Mouse (Mus musculus) neural tube, embryonic 13.5 days (tissue): ENCODE data around the gene Olfr51. TPM values are rescaled to one million over a fixed set of nuclear protein-coding genes. Genes with fewer than 3 reads are reported as not detected.
"Not testable (repeated sequence)": the region's sequence is repeated elsewhere in the genome, so short reads cannot be mapped to it uniquely, and the experiment has no call there.

Experiments used
- ATAC-seq: fragments of 200-750 bp; cut with Nextera tagmentation; 2 replicates; pipeline ENCODE4 v1.8.0; 2017; ENCODE audit warnings: low read depth, mild to moderate bottlenecking, moderate TSS enrichment, moderate library complexity
- H3K27ac ChIP-seq: fragments of 300-500 bp; sonication (generic); replicated peaks from 2 replicates; pipeline ENCODE4 v1.5.1; 2015; ENCODE audit warnings: moderate library complexity, mild to moderate bottlenecking, inconsistent platforms
- H3K27me3 ChIP-seq: fragments of 300-500 bp; sonication (generic); 2 replicates; pipeline ENCODE4 v1.6.1; 2015; ENCODE audit warnings: mild to moderate bottlenecking, inconsistent platforms
- H3K36me3 ChIP-seq: fragments of 300-500 bp; sonication (generic); 2 replicates; pipeline ENCODE4 v1.6.1; 2015; ENCODE audit warnings: mild to moderate bottlenecking, inconsistent platforms
- H3K4me1 ChIP-seq: fragments of 300-500 bp; sonication (generic); replicated peaks from 2 replicates; pipeline ENCODE4 v1.6.1; 2015; ENCODE audit warnings: inconsistent platforms
- H3K4me2 ChIP-seq: fragments of 300-500 bp; sonication (generic); 2 replicates; pipeline ENCODE4 v1.6.1; 2015; ENCODE audit warnings: inconsistent platforms, mild to moderate bottlenecking, moderate library complexity
- H3K4me3 ChIP-seq: fragments of 300-500 bp; sonication (generic); 2 replicates; pipeline ENCODE4 v1.5.1; 2015; ENCODE audit warnings: mild to moderate bottlenecking, inconsistent platforms
- H3K9ac ChIP-seq: fragments of 300-500 bp; sonication (generic); 2 replicates; pipeline ENCODE4 v1.6.1; 2015; ENCODE audit warnings: moderate library complexity, mild to moderate bottlenecking, inconsistent platforms
- H3K9me3 ChIP-seq: fragments of 300-500 bp; sonication (generic); 2 replicates; pipeline ENCODE4 v1.6.1; 2016; ENCODE audit warnings: inconsistent platforms
- WGBS: fragments of 180-500 bp; shearing (Covaris S2); methylation state at CpG from one replicate; pipeline ENCODE4 v1.1.7; 2015; 5-methylcytosine and 5-hydroxymethylcytosine counted together
- polyA plus RNA-seq: library from polyadenylated mRNA; unstranded; fragments of >200 nt; fragmentation: Nextera tagmentation; extraction: Ambion mirVana; gene quantifications from 2 replicates; pipeline ENCODE4 v1.2.1, GENCODE M21; 2015

Gene Olfr51
- polyA plus RNA-seq: not detected in 2 replicates

DNA sequence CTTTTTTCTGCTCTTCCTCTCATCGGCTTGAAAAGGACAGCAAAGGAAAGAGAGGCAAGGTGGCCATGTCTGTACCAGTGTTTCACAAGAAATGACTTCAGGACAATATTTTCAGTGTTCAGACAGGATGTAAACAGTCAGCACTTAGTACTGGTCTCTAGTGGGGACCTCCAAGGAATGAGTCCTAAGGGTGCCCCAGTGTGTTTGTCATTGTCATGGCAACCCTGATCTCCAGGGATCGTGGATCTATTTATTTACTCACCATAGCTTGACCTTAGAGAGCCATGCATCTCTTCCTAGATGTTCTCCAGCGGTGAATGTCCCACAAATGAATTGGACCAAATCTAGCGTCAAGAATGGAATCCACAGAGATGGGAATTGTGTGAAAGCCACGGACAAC lies at the start of gene Olfr51:
Gene Olfr51 (plus strand): TSS at position 301 of the 400 bp plus-strand sequence.
- Histone ChIP-seq H3K9me3 (no peaks in the 10 kb centered on the region), H3K4me1 (no peaks in the 10 kb centered on the region), H3K27me3 (no peaks in the 10 kb centered on the region), H3K4me3 (no peak within 1 kb of the TSS), H3K27ac (no peak within 1 kb of the TSS), H3K36me3 (no peaks in the 10 kb centered on the region), H3K9ac (no peak within 1 kb of the TSS), H3K4me2 (no peak within 1 kb of the TSS)
- WGBS: 86% methylated on average over 5 of the region's 5 CpGs
- ATAC-seq: no peak

DNA sequence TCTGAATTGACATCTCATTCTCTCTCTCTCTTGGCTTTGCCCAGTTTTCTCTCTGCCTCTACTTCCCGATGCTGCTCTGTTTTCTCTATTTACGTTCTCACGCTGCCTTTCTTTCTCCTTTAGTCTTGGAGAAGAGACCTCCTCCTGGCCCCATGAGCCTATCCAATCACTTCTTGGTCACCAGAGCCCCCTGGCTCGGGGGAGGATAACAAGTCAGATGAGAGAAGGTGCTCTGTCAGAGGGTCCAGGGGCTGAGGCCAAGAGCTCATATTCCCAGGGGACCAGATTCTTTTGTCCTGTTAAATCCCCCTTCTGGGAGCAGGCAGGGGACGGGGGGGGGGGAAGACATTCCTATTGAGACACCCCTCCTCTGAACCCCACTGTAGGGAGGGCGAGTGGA lies 49.7 kb upstream of the Olfr51 start, which contains the start of gene Prop1:
Gene Prop1 (minus strand): TSS at position 101 of the 400 bp plus-strand sequence.
- H3K9me3 ChIP-seq: no peaks in the 10 kb centered on the region
- WGBS: 65% methylated on average over 6 of the region's 6 CpGs
- no peak within 1 kb of the TSS for H3K4me2 ChIP-seq
- no peaks in the 10 kb centered on the region for H3K36me3 ChIP-seq
- no peak for ATAC-seq
- no peak within 1 kb of the TSS for H3K4me3 ChIP-seq
- no peaks in the 10 kb centered on the region for H3K4me1 ChIP-seq
- no peak within 1 kb of the TSS for H3K9ac ChIP-seq
- no peaks in the 10 kb centered on the region for H3K27me3 ChIP-seq
- H3K27ac ChIP-seq: no peak within 1 kb of the TSS

DNA sequence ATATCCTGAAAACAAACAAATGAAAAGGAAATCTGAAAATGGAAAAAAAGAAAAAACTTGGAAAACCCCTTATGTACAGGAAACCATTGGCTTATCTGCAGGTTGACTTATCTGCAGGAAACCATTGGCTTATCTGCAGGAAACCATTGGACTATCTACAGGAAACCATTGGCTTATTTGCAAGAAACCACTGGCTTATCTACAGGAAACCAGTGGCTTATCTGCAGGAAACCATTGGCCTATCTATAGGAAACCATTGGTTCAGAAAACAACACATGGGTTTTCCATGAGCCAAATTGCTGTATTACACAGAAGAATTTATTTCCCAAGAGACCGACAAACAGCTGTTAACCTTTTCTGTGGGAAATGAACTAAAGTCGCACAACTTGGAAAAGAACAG lies 38.5 kb upstream of the Olfr51 start:
- no peaks in the 10 kb centered on the region for H3K36me3 ChIP-seq
- H3K4me2 ChIP-seq: no peak overlapping the region
- H3K27me3 ChIP-seq: no peaks in the 10 kb centered on the region
- WGBS: 88% methylated on average over 2 of the region's 2 CpGs
- H3K9ac ChIP-seq: no peak overlapping the region
- H3K4me3 ChIP-seq: no peak overlapping the region
- ATAC-seq: no peak
- no peaks in the 10 kb centered on the region for H3K9me3 ChIP-seq
- no peak overlapping the region for H3K27ac ChIP-seq
- H3K4me1 ChIP-seq: no peaks in the 10 kb centered on the region

DNA sequence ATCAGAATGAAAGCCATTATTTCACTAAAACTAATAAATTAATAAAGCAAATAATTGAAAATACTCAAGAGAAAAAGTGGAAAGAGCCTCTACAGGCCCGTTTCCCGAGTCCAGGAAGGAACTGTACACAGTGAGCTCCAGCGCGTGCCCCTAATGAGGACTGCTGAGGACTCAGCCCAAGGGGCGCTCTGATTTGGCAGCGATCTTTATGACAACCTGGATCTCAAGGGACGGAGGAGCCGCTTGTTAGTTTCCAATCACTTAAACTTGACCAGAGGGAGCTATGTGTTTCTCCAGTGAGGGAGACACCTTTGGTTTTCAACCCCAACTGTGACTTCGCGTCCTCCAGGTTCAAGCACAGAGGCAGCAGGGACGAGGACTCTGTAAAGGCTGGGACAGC lies 37.2 kb upstream of the Olfr51 start, which contains the start of gene Olfr1378:
Gene Olfr1378 (plus strand): TSS at position 301 of the 400 bp plus-strand sequence.
- 86% methylated on average over 11 of the region's 11 CpGs for WGBS
- no peak within 1 kb of the TSS for H3K4me3 ChIP-seq
- H3K9ac ChIP-seq: no peak within 1 kb of the TSS
- no peaks in the 10 kb centered on the region for H3K9me3 ChIP-seq
- no peak within 1 kb of the TSS for H3K4me2 ChIP-seq
- ATAC-seq: no peak
- H3K27me3 ChIP-seq: no peaks in the 10 kb centered on the region
- no peaks in the 10 kb centered on the region for H3K36me3 ChIP-seq
- H3K27ac ChIP-seq: no peak within 1 kb of the TSS
- H3K4me1 ChIP-seq: no peaks in the 10 kb centered on the region

DNA sequence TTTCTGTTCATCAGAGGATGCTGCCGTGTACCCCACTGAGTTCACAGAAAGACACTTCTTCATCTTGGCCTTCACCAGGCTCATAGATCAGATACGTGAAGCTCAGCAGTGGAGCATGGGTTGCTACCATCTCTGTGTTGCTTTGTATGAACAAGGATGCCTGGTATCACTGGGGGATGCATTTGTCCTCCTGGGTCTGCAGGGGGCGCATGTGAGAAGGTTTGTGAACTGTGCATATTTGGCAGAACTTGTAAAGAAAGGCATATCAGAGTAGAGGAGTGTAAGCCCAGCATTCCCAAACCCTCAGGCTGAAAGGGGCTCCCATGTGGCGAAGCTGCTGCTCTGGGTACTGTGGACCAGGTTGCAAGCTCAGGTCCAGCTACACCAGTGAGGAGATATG lies 26.2 kb upstream of the Olfr51 start:
- no peaks in the 10 kb centered on the region for H3K9me3 ChIP-seq
- ATAC-seq: no peak
- H3K4me1 ChIP-seq: no peaks in the 10 kb centered on the region
- no peaks in the 10 kb centered on the region for H3K27me3 ChIP-seq
- no peak overlapping the region for H3K27ac ChIP-seq
- WGBS: 69% methylated on average over 4 of the region's 4 CpGs
- no peak overlapping the region for H3K4me3 ChIP-seq
- H3K36me3 ChIP-seq: no peaks in the 10 kb centered on the region
- no peak overlapping the region for H3K4me2 ChIP-seq
- H3K9ac ChIP-seq: no peak overlapping the region

DNA sequence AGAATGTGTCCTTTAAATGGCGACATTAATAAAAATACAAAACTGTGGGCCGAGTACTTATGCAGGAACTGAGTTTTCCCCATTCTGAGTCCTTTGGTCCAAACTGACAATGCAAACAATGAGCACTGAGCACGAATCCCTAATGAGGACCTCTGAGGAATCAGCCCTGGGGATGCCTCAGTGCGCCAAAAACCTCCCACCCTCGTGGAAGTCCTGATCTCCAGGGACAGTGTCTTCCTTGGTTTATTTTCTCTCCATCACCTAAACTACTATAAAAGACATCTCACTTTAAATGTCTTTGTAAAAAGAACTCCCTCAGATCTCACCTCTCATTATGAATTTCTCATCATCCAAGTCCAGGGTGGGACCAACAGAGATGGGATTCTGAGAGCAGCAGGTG lies 21.7 kb upstream of the Olfr51 start, which contains the start of gene Olfr1377:
Gene Olfr1377 (plus strand): TSS at position 301 of the 400 bp plus-strand sequence.
- Histone ChIP-seq H3K9ac (no peak within 1 kb of the TSS), H3K4me2 (no peak within 1 kb of the TSS), H3K27me3 (no peaks in the 10 kb centered on the region), H3K4me1 (no peaks in the 10 kb centered on the region), H3K36me3 (no peaks in the 10 kb centered on the region), H3K4me3 (no peak within 1 kb of the TSS), H3K27ac (no peak within 1 kb of the TSS), H3K9me3 (no peaks in the 10 kb centered on the region)
- no peak for ATAC-seq
- 69% methylated on average over 5 of the region's 5 CpGs for WGBS

DNA sequence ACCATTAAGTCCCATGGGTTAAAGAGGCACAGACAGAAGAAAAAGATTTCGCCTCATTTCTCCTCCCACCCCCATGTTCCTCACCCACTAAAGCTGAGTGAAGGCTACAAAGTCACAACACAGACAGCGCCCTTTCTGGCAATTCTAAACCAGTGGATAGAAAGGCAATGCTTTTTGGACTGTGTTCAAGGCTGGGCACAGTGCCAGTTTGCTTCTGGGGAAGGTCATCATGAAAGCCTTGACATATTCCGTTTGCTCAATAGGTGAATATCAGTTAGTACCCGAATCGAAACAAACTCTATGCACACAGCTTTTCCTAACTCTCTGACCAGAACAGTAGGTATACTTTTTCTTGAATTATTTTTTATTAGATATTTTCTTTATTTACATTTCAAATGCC lies 8.4 kb downstream of the Olfr51 start:
- Histone ChIP-seq H3K4me2 (no peak overlapping the region), H3K36me3 (no peaks in the 10 kb centered on the region), H3K4me1 (no peaks in the 10 kb centered on the region), H3K9ac (no peak overlapping the region), H3K27me3 (no peaks in the 10 kb centered on the region), H3K27ac (no peak overlapping the region), H3K9me3 (no peaks in the 10 kb centered on the region), H3K4me3 (no peak overlapping the region)
- 74% methylated on average over 5 of the region's 5 CpGs for WGBS
- ATAC-seq: no peak

DNA sequence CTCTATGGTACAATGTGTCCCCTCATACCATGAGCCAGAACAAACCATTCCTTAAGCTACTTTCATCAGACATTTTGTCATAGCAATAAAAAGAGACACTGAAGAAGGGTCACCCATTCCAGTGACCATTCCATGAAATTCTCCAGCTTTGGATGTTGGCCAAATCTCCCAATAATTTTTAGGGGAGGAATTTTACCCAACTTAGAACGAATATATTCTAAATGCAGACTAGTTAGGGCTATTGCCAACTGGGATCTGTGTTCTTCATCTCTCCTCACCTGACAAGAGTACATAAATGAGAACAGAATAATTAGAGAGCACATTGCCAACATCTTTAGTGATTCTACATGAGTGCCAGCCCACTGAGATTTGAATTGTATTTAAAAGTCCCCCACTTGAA lies 10.5 kb downstream of the Olfr51 start, which contains the start of gene Olfr54:
Gene Olfr54 (plus strand): TSS at position 301 of the 400 bp plus-strand sequence.
- no peak within 1 kb of the TSS for H3K27ac ChIP-seq
- ATAC-seq: no peak
- no peak within 1 kb of the TSS for H3K9ac ChIP-seq
- no peak within 1 kb of the TSS for H3K4me3 ChIP-seq
- H3K4me1 ChIP-seq: no peaks in the 10 kb centered on the region
- 73% methylated on average over 1 of the region's 1 CpGs for WGBS
- H3K36me3 ChIP-seq: no peaks in the 10 kb centered on the region
- H3K4me2 ChIP-seq: no peak within 1 kb of the TSS
- no peaks in the 10 kb centered on the region for H3K27me3 ChIP-seq
- no peaks in the 10 kb centered on the region for H3K9me3 ChIP-seq

DNA sequence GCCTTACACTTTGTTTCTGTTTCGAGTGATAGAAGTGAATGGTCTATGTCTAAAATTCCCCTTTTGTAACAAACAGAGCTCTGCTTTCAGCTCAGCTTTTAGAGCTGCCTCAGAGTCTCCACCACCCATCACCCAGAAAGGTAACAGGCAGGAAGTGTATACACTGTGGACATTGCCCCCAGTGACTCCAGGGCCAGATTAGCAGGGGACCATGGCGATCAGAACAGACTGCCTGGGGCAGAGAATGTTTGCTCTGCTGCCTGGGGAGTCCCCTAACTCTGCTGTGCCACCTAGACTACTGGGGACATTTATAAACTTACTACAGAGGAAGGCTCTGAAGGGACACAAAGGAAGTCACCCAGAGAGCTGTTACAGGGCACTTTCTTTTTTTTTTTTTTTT lies 12.9 kb downstream of the Olfr51 start:
- Histone ChIP-seq H3K9me3 (no peaks in the 10 kb centered on the region), H3K4me3 (no peak overlapping the region), H3K36me3 (no peaks in the 10 kb centered on the region), H3K27ac (no peak overlapping the region), H3K9ac (no peak overlapping the region), H3K4me1 (no peaks in the 10 kb centered on the region), H3K27me3 (no peaks in the 10 kb centered on the region), H3K4me2 (no peak overlapping the region)
- 58% methylated on average over 2 of the region's 2 CpGs for WGBS
- no peak for ATAC-seq

DNA sequence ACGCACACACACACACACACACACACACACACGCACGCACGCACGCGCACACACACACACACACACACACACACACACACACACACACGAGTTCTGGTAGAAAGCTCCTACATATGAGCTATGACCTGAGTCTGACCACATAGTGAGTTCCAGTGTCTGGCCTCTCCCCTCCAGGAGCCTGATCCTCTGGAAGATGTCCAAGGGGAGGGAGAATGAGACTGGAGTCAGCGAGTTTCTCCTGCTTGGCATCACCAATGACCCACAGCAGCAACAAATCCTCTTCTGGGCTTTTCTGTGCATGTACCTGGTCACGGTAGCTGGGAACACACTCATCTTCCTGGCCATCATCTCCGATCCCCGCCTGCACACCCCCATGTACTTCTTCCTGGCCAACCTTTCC lies 23.4 kb downstream of the Olfr51 start:
- ATAC-seq, H3K36me3 ChIP-seq, H3K27me3 ChIP-seq, H3K9me3 ChIP-seq, H3K27ac ChIP-seq, H3K9ac ChIP-seq, H3K4me2 ChIP-seq, H3K4me3 ChIP-seq, H3K4me1 ChIP-seq: not testable (repeated sequence)
- 85% methylated on average over 11 of the region's 11 CpGs for WGBS

DNA sequence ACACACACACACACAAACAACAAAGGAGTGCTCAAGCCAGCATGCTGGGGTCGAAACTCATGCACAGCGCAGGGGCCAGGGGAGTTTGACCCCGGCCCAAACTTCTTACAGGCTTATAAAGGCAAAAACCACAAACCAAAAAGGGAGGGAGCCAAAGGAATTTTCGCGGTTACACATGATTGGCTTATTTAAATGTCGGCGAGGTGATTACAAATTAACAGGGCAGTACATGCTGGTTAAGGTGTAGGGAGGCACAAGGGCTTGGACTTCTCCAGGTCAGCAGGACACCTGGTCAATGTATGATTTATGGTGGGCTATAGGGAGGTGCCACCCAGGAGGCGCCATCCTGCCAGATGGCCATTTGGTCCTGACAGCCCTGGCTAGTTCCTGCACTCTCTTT lies 26.0 kb downstream of the Olfr51 start:
- not testable (repeated sequence) for H3K27ac ChIP-seq, H3K27me3 ChIP-seq, H3K4me3 ChIP-seq, H3K4me2 ChIP-seq, H3K9ac ChIP-seq, H3K9me3 ChIP-seq, H3K36me3 ChIP-seq, H3K4me1 ChIP-seq, ATAC-seq
- 68% methylated on average over 8 of the region's 8 CpGs for WGBS

DNA sequence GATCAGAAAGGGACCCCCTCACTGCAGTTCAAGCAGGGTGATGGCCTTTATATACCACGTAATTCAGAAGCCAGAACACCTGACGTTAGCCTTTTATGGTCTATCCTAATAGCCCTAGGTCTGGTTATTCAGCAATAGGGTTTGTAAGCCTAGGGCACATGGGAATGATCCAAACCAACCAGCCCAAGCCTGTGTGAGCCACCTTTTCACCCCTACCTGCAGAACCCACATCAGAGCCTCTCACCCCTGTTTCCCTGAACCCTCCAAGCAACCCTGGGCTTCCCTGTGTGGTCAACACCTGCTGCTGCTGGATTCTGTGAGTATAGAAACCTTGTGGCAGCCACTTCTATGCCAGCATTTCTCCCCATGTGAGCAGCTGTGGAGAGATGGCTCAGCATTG lies 26.8 kb downstream of the Olfr51 start:
- no peaks in the 10 kb centered on the region for H3K36me3 ChIP-seq
- ATAC-seq: no peak
- H3K4me1 ChIP-seq: no peaks in the 10 kb centered on the region
- no peak overlapping the region for H3K4me2 ChIP-seq
- no peak overlapping the region for H3K4me3 ChIP-seq
- no peak overlapping the region for H3K27ac ChIP-seq
- no peak overlapping the region for H3K9ac ChIP-seq
- no peaks in the 10 kb centered on the region for H3K9me3 ChIP-seq
- no peaks in the 10 kb centered on the region for H3K27me3 ChIP-seq
- WGBS: 46% methylated on average over 2 of the region's 2 CpGs

DNA sequence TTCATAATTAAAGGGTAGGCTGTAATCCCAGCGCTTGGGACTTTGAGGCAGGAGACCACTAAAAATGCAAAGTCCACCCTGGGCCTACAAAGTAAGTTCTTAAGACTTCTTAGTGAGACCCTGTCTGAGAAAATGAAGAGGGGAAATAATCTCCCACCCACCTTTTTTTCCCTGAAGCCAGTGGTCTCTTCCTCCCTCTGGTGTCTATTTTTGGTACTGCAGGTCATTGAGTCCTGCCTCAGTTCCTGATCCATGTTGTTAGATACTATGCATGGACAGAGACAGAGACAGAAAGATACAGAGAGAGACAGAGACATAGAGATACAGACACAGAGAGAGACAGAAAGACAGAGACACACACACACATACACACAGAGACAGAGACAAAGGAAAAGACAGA lies 29.5 kb downstream of the Olfr51 start:
- 20% methylated on average over 1 of the region's 1 CpGs for WGBS
- Histone ChIP-seq H3K27ac (no peak overlapping the region), H3K4me1 (no peaks in the 10 kb centered on the region), H3K27me3 (no peaks in the 10 kb centered on the region), H3K4me2 (no peak overlapping the region), H3K4me3 (no peak overlapping the region), H3K36me3 (no peaks in the 10 kb centered on the region), H3K9ac (no peak overlapping the region), H3K9me3 (no peaks in the 10 kb centered on the region)
- no peak for ATAC-seq
